Mouse (Mus musculus): ENCODE results near the gene Spon1. TPM values are rescaled to one million over a fixed set of nuclear protein-coding genes. Genes with fewer than 3 reads are reported as not detected.
A peak's percentile ranks its signal among the peaks of the same experiment; 100 is the strongest.

Spon1 gene
- total and polyA plus RNA-seq, 2 experiments from 2014 or later = 25.8 to 26.4 TPM

- H3K9ac ChIP-seq = peak overlapping the region; percentile 31; the same call in 1 of the 2 replicates
- ATAC-seq (peak; percentile 77), DNase-seq (peak; percentile 89)
- TF ChIP-seq CTCF (IDR thresholded peaks at IDR 0.05; ENCODE audit: low read depth) = peak; percentile 93
- peak overlapping the region; percentile 55 for H3K4me2 ChIP-seq (ENCODE audit: low read depth)
- under 1% methylated on average over 11 of the region's 11 CpGs for WGBS
- H3K27me3 ChIP-seq (ENCODE audit: insufficient read depth, low read length) = no peaks in the 10 kb centered on the region
- no peaks in the 10 kb centered on the region for H3K9me3 ChIP-seq (ENCODE audit: low read length)
- 0 out of 2 replicates have a peak overlapping the region, but pooled peaks have one; percentile 54 for H3K27ac ChIP-seq (ENCODE audit: low read depth, low read length)
- H3K36me3 ChIP-seq (ENCODE audit: insufficient read depth) = no peaks in the 10 kb centered on the region
- H3K4me1 ChIP-seq (ENCODE audit: insufficient read depth) = no peaks in the 10 kb centered on the region
- H3K4me3 ChIP-seq (ENCODE audit: low read depth, low read length) = peak overlapping the region; percentile 30
These were observed 254.9 kb downstream of the Spon1 start for GRCm38 (mm10) chr7:114020704-114021093.

DNA sequence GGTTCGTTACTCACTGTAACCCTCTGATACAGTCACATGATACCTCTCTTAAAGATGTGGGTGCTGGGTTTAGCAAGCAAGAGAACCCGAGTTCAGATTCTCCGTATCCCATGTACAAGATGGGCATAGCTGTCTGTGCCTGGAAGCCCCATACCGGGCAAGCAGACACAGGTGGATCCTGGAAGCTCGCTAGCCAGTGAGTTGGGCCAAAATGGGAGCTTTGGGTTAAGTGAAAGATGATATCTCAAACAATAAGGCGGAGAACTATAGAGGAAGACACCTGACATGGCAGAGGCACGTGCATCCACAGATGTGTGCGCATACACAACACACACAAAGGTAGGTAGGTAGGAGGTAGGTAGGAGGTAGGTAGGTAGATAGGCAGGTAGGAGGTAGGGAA, 261.1 kb downstream of the Spon1 start:
- no peak overlapping the region for H3K9ac ChIP-seq
- H3K4me2 ChIP-seq (ENCODE audit: low read depth) = no peak overlapping the region
- no peaks in the 10 kb centered on the region for H3K36me3 ChIP-seq (ENCODE audit: insufficient read depth)
- H3K4me3 ChIP-seq (ENCODE audit: low read depth, low read length) = no peak overlapping the region
- DNase-seq (no peak), ATAC-seq (no peak)
- 89% methylated on average over 8 of the region's 8 CpGs for WGBS
- no peak overlapping the region for H3K27ac ChIP-seq (ENCODE audit: low read depth, low read length)
- H3K4me1 ChIP-seq (ENCODE audit: insufficient read depth) = 0 out of 2 replicates have a peak, but pooled peaks cover 3% of the 10 kb centered on the region
- no peaks in the 10 kb centered on the region for H3K9me3 ChIP-seq (ENCODE audit: low read length)
- no peaks in the 10 kb centered on the region for H3K27me3 ChIP-seq (ENCODE audit: insufficient read depth, low read length)
- no peak for TF ChIP-seq CTCF (IDR thresholded peaks at IDR 0.05; ENCODE audit: low read depth)

DNA sequence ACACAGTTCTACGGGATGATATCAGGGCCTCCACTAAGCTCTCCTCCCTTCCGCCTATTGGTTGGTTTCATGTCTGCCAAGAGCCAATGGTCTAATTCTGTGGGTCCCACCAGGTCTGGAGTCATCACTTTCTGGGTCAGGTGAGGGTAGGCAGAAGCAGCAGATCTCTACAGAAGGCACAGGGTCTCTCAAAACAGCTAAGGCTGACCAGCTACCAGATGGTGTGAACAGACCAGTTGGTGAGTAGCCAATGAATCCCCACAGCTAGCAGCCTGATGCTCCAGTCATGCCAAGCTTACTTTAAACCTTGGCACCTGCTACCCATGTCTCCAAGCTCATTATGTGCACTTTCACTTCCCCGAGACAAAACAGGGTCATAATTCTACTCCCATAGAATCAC, 261.6 kb downstream of the Spon1 start:
- no peak overlapping the region for H3K27ac ChIP-seq (ENCODE audit: low read depth, low read length)
- WGBS = 82% methylated on average over 3 of the region's 3 CpGs
- no peaks in the 10 kb centered on the region for H3K36me3 ChIP-seq (ENCODE audit: insufficient read depth)
- 0 out of 2 replicates have a peak, but pooled peaks cover 3% of the 10 kb centered on the region for H3K4me1 ChIP-seq (ENCODE audit: insufficient read depth)
- TF ChIP-seq CTCF (IDR thresholded peaks at IDR 0.05; ENCODE audit: low read depth) = no peak
- H3K27me3 ChIP-seq (ENCODE audit: insufficient read depth, low read length) = no peaks in the 10 kb centered on the region
- DNase-seq = no peak
- H3K4me3 ChIP-seq (ENCODE audit: low read depth, low read length) = no peak overlapping the region
- ATAC-seq = no peak
- H3K9me3 ChIP-seq (ENCODE audit: low read length) = no peaks in the 10 kb centered on the region
- no peak overlapping the region for H3K9ac ChIP-seq
- no peak overlapping the region for H3K4me2 ChIP-seq (ENCODE audit: low read depth)

DNA sequence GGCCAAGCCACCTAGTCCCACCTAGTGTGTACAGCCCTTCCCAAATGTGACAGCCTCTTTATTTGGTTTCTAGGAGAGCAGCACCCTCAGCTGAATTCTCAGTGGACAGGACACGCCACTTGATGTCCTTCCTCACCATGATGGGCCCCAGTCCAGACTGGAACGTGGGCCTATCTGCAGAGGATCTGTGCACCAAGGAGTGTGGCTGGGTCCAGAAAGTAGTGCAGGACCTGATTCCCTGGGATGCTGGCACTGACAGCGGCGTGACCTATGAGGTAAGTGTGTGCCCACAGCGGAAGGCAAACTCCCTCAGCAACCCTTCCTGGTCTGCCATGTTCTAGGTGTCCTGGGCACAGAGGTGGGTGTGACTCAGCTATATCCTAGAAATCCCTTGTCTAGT, 263.0 kb downstream of the Spon1 start:
- H3K36me3 ChIP-seq (ENCODE audit: insufficient read depth) = no peaks in the 10 kb centered on the region; the same call in 1 of the 2 replicates
- H3K4me2 ChIP-seq (ENCODE audit: low read depth) = no peak overlapping the region
- WGBS = 92% methylated on average over 5 of the region's 5 CpGs
- H3K27ac ChIP-seq (ENCODE audit: low read depth, low read length) = no peak overlapping the region
- no peaks in the 10 kb centered on the region for H3K27me3 ChIP-seq (ENCODE audit: insufficient read depth, low read length)
- H3K4me3 ChIP-seq (ENCODE audit: low read depth, low read length) = no peak overlapping the region
- H3K4me1 ChIP-seq (ENCODE audit: insufficient read depth) = 0 out of 2 replicates have a peak, but pooled peaks cover 3% of the 10 kb centered on the region
- DNase-seq (no peak), ATAC-seq (no peak)
- TF ChIP-seq CTCF (IDR thresholded peaks at IDR 0.05; ENCODE audit: low read depth) = no peak
- H3K9ac ChIP-seq = no peak overlapping the region
- no peaks in the 10 kb centered on the region for H3K9me3 ChIP-seq (ENCODE audit: low read length)

- H3K27ac ChIP-seq (ENCODE audit: low read depth, low read length) = no peak overlapping the region
- H3K4me1 ChIP-seq (ENCODE audit: insufficient read depth) = 0 out of 2 replicates have a peak, but pooled peaks cover 3% of the 10 kb centered on the region
- H3K36me3 ChIP-seq (ENCODE audit: insufficient read depth) = no peaks in the 10 kb centered on the region; the same call in 1 of the 2 replicates
- H3K4me2 ChIP-seq (ENCODE audit: low read depth) = no peak overlapping the region
- peak; percentile 25; the same call in 1 of the 2 replicates for ATAC-seq
- H3K9me3 ChIP-seq (ENCODE audit: low read length) = no peaks in the 10 kb centered on the region
- H3K27me3 ChIP-seq (ENCODE audit: insufficient read depth, low read length) = no peaks in the 10 kb centered on the region
- TF ChIP-seq CTCF (IDR thresholded peaks at IDR 0.05; ENCODE audit: low read depth) = no peak
- 68% methylated on average over 6 of the region's 6 CpGs for WGBS
- DNase-seq = no peak
- no peak overlapping the region for H3K9ac ChIP-seq
- no peak overlapping the region for H3K4me3 ChIP-seq (ENCODE audit: low read depth, low read length)
These were observed 263.8 kb downstream of the Spon1 start for GRCm38 (mm10) chr7:114029596-114029995.

DNA sequence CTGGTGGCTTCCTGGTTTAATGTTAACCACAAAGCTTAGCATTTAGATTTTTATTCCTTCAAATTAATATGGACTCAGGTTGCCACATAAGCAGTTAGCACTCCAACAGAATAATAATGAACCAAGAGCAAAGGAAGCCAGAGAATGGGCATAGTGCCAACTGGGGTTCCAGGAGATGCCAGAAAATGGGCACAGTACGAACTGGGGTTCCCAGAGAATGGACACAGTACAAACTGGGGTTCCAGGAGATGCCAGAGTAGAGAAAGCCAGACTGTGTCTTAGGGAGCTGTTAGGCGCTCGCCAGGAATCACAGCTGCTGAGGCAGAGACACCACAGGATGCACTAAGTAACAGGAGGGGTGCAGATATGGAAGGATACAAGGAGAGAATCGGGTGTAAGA, 271.4 kb downstream of the Spon1 start:
- no peaks in the 10 kb centered on the region; the same call in 1 of the 2 replicates for H3K36me3 ChIP-seq (ENCODE audit: insufficient read depth)
- H3K9ac ChIP-seq = no peak overlapping the region
- H3K27ac ChIP-seq (ENCODE audit: low read depth, low read length) = no peak overlapping the region
- H3K27me3 ChIP-seq (ENCODE audit: insufficient read depth, low read length) = no peaks in the 10 kb centered on the region
- no peaks in the 10 kb centered on the region for H3K9me3 ChIP-seq (ENCODE audit: low read length)
- ATAC-seq (peak; percentile 49; the same call in 1 of the 2 replicates), DNase-seq (peak; percentile 43)
- H3K4me1 ChIP-seq (ENCODE audit: insufficient read depth) = peaks cover 6% of the 10 kb centered on the region; the same call in 1 of the 2 replicates
- no peak for TF ChIP-seq CTCF (IDR thresholded peaks at IDR 0.05; ENCODE audit: low read depth)
- no peak overlapping the region for H3K4me3 ChIP-seq (ENCODE audit: low read depth, low read length)
- H3K4me2 ChIP-seq (ENCODE audit: low read depth) = no peak overlapping the region
- WGBS = 44% methylated on average over 4 of the region's 4 CpGs

- no peak for TF ChIP-seq CTCF (IDR thresholded peaks at IDR 0.05; ENCODE audit: low read depth)
- Histone ChIP-seq H3K36me3 (ENCODE audit: insufficient read depth) (no peaks in the 10 kb centered on the region; the same call in 1 of the 2 replicates), H3K4me3 (ENCODE audit: low read depth, low read length) (no peak overlapping the region), H3K9ac (no peak overlapping the region), H3K4me1 (ENCODE audit: insufficient read depth) (peaks cover 6% of the 10 kb centered on the region; the same call in 1 of the 2 replicates), H3K27me3 (ENCODE audit: insufficient read depth, low read length) (no peaks in the 10 kb centered on the region), H3K27ac (ENCODE audit: low read depth, low read length) (no peak overlapping the region), H3K4me2 (ENCODE audit: low read depth) (no peak overlapping the region), H3K9me3 (ENCODE audit: low read length) (no peaks in the 10 kb centered on the region)
- ATAC-seq (no peak), DNase-seq (no peak)
- WGBS = 51% methylated on average over 4 of the region's 4 CpGs
These were observed 275.6 kb downstream of the Spon1 start for GRCm38 (mm10) chr7:114041349-114041748.

Data from forebrain, postnatal 0 days (tissue).